Mouse (Mus musculus) megakaryocyte, embryonic 14.5 days (primary cell): ENCODE results near the gene Gabrr2.

Experiments used
- FLI1 ChIP-seq: IDR thresholded peaks from 2 replicates; pipeline ENCODE4 v1.6.1; 2012; ENCODE audit warnings: low read length, inconsistent platforms, mixed read lengths
- GATA1 ChIP-seq: IDR thresholded peaks from 3 replicates; pipeline ENCODE4 v1.6.1; 2012; ENCODE audit warnings: mixed read lengths, low read length, inconsistent platforms, borderline replicate concordance

DNA sequence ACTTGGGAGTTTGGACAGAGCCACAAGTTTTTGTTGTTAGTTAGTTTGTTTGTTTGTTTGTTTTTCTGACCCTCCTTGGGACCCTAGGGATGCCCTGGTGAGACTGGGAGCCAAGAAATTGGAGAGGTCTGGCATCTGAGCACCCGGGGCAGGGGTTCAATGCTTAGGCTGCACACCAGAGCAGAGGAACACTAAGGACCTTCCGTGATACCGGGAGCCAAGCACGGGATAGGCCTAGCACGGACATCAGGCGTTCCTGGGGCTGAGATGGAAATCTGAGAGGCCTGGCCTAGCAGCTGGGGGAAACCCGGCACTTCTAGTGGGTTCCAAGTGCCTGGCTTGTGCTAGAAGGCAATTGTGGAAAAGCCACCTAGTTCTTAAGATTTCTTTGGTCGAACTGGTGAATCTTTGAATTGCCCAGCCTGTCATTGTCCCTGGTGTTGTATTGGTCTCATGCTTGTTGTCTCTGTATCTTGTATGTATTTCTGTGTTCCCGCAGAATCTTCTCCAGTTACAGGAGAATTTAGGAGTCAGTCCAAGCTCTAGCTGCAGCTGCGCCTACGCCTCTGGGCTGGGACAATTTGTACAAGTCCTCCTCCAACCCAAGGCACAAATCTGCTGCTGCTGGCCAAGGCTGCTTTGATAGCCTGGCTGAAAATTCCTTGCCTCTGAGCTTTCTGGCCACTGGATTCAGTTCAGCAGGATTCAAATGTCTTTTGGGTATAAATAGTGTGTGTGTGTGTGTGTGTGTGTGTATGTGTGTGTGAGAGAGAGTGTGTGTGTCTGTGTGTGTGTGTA is 4.7 kb upstream of the Gabrr2 start:
- TF ChIP-seq GATA1 (no peak), FLI1 (no peak)
